In genomic region chr17:28287980-28288379, GRCm38 (mm10) we compare ENCODE assay signal across 11 mouse cellular contexts. TPM values are rescaled to one million over a fixed set of nuclear protein-coding genes. Genes with fewer than 3 reads are reported as not detected.
DNase-seq lines count a peak whose midpoint lies in the region; ATAC-seq and TF ChIP-seq lines count a peak whose summit lies in the region.
"Had no signal": no experiment of that assay in that cellular context is flagged by ENCODE, and none has a peak within 500 bp of the region (broad histone marks: within the 10 kb centered on the region; RNA-seq: fewer than 3 reads in every experiment).

No protein-coding gene starts in this region.

- no peaks in the 10 kb centered on the region for H3K36me3 ChIP-seq in embryonic facial prominence, embryonic 11.5 days (replicated peaks; ENCODE audit: control insufficient read depth, insufficient read depth, low read depth, low read length)
- peaks cover 13% of the 10 kb centered on the region for H3K36me3 ChIP-seq in embryonic facial prominence, embryonic 10.5 days (replicated peaks)
- H3K36me3 ChIP-seq in intestine, embryonic 14.5 days (ENCODE audit: control insufficient read depth, insufficient read depth, low read length) = no peaks in the 10 kb centered on the region
- no peaks in the 10 kb centered on the region for H3K36me3 ChIP-seq in stomach, embryonic 16.5 days (ENCODE audit: control insufficient read depth, insufficient read depth, low read length)
- H3K36me3 ChIP-seq: neural tube, embryonic 12.5 days had no signal

- no peak for ATAC-seq in embryonic facial prominence, embryonic 11.5 days (replicated peaks; ENCODE audit: insufficient number of reproducible peaks, low FRiP score, low TSS enrichment, low read depth)
- ATAC-seq in intestine, embryonic 14.5 days (replicated peaks; ENCODE audit: low FRiP score, low TSS enrichment, low read depth) = peak; percentile 1; the same call in 1 of the 2 replicates
- 0 out of 2 replicates have a peak, but pooled peaks have one; percentile 19 for ATAC-seq in stomach, embryonic 16.5 days (ENCODE audit: insufficient read depth, low FRiP score)

- no peak overlapping the region for H3K27ac ChIP-seq in embryonic facial prominence, embryonic 11.5 days (replicated peaks; ENCODE audit: low read depth, low read length)
- no peak overlapping the region for H3K27ac ChIP-seq in embryonic facial prominence, embryonic 10.5 days (replicated peaks)
- no peak overlapping the region for H3K27ac ChIP-seq in intestine, embryonic 14.5 days (ENCODE audit: low read depth)
- no peak overlapping the region for H3K27ac ChIP-seq in stomach, embryonic 16.5 days (ENCODE audit: low read length)
- H3K27ac ChIP-seq: neural tube, embryonic 12.5 days; stomach, embryonic 15.5 days had no signal

- peak; percentile 17 for DNase-seq in embryonic facial prominence, embryonic 11.5 days (ENCODE audit: low spot score)
- DNase-seq in embryonic facial prominence, embryonic 10.5 days (ENCODE audit: low spot score) = no peak
- no peak for DNase-seq in lung, adult 2 months
- no peak for DNase-seq in lung, adult 18-20 months
- DNase-seq in intestine, embryonic 14.5 days (ENCODE audit: low spot score) = no peak
- DNase-seq in left cerebral cortex, adult 9 months (ENCODE audit: low spot score in 2 of 2) = no peak
- DNase-seq in gastrocnemius, postnatal 36 days = no peak
- DNase-seq: cerebellum, adult 11-12 months had no signal

- H3K4me3 ChIP-seq in embryonic facial prominence, embryonic 11.5 days (ENCODE audit: low read depth, low read length) = no peak overlapping the region
- H3K4me3 ChIP-seq in embryonic facial prominence, embryonic 10.5 days = no peak overlapping the region
- no peak overlapping the region for H3K4me3 ChIP-seq in lung, adult 2 months (replicated peaks; ENCODE audit: extremely low read depth, low read depth, low read length)
- H3K4me3 ChIP-seq in intestine, embryonic 14.5 days (ENCODE audit: low read depth, low read length) = no peak overlapping the region
- no peak overlapping the region for H3K4me3 ChIP-seq in stomach, embryonic 16.5 days (replicated peaks; ENCODE audit: low read length)
- H3K4me3 ChIP-seq: neural tube, embryonic 12.5 days; stomach, embryonic 15.5 days had no signal

- no peak overlapping the region for H3K9ac ChIP-seq in embryonic facial prominence, embryonic 11.5 days (replicated peaks; ENCODE audit: low read length)
- H3K9ac ChIP-seq in intestine, embryonic 14.5 days (ENCODE audit: low read length) = no peak overlapping the region
- no peak overlapping the region for H3K9ac ChIP-seq in stomach, embryonic 16.5 days (ENCODE audit: low read length)
- H3K9ac ChIP-seq: neural tube, embryonic 12.5 days; stomach, embryonic 15.5 days had no signal

- H3K4me1 ChIP-seq in embryonic facial prominence, embryonic 11.5 days (ENCODE audit: control insufficient read depth, insufficient read depth, low read length) = no peaks in the 10 kb centered on the region
- peaks cover 44% of the 10 kb centered on the region for H3K4me1 ChIP-seq in embryonic facial prominence, embryonic 10.5 days
- no peaks in the 10 kb centered on the region for H3K4me1 ChIP-seq in lung, adult 2 months (ENCODE audit: control insufficient read depth, insufficient read depth, low read length)
- peaks cover 17% of the 10 kb centered on the region for H3K4me1 ChIP-seq in intestine, embryonic 14.5 days (replicated peaks; ENCODE audit: control insufficient read depth, insufficient read depth, low read length)
- H3K4me1 ChIP-seq in stomach, embryonic 16.5 days (ENCODE audit: control insufficient read depth, insufficient read depth, low read length) = peaks cover 9% of the 10 kb centered on the region; the same call in 1 of the 2 replicates

- 68% methylated on average over 5 of the region's 5 CpGs for WGBS in embryonic facial prominence, embryonic 11.5 days
- 65% methylated on average over 5 of the region's 5 CpGs for WGBS in embryonic facial prominence, embryonic 10.5 days
- WGBS in lung, adult 2 months = 45% methylated on average over 5 of the region's 5 CpGs
- 56% methylated on average over 5 of the region's 5 CpGs for WGBS in intestine, embryonic 14.5 days
- WGBS in stomach, embryonic 16.5 days = 57% methylated on average over 5 of the region's 5 CpGs

- H3K27me3 ChIP-seq in embryonic facial prominence, embryonic 11.5 days (ENCODE audit: control insufficient read depth, insufficient read depth, low read length) = no peaks in the 10 kb centered on the region
- no peaks in the 10 kb centered on the region for H3K27me3 ChIP-seq in embryonic facial prominence, embryonic 10.5 days (replicated peaks; ENCODE audit: low read depth, poor library complexity, severe bottlenecking)
- H3K27me3 ChIP-seq in intestine, embryonic 14.5 days (replicated peaks; ENCODE audit: control insufficient read depth, insufficient read depth, low read length) = no peaks in the 10 kb centered on the region
- H3K27me3 ChIP-seq in stomach, embryonic 16.5 days (ENCODE audit: control insufficient read depth, insufficient read depth, low read length) = no peaks in the 10 kb centered on the region
- H3K27me3 ChIP-seq: neural tube, embryonic 12.5 days; stomach, embryonic 15.5 days had no signal

- no peaks in the 10 kb centered on the region for H3K9me3 ChIP-seq in embryonic facial prominence, embryonic 11.5 days (replicated peaks; ENCODE audit: control insufficient read depth, low read length)
- no peaks in the 10 kb centered on the region for H3K9me3 ChIP-seq in embryonic facial prominence, embryonic 10.5 days
- H3K9me3 ChIP-seq in intestine, embryonic 14.5 days (ENCODE audit: control insufficient read depth, low read length) = no peaks in the 10 kb centered on the region
- no peaks in the 10 kb centered on the region for H3K9me3 ChIP-seq in stomach, embryonic 16.5 days (replicated peaks; ENCODE audit: control insufficient read depth, low read length)
- H3K9me3 ChIP-seq: neural tube, embryonic 12.5 days; stomach, embryonic 15.5 days had no signal

- no peak for TF ChIP-seq POLR2A in lung, adult 2 months (IDR thresholded peaks at IDR 0.05; ENCODE audit: borderline replicate concordance, extremely low read depth, low read depth, low read length)

- intact Hi-C loops in gastrocnemius, postnatal 36 days (cut with DNase I) = no loop called here

- H3K4me2 ChIP-seq in embryonic facial prominence, embryonic 11.5 days (ENCODE audit: low read depth, low read length) = no peak overlapping the region
- no peak overlapping the region for H3K4me2 ChIP-seq in intestine, embryonic 14.5 days (ENCODE audit: low read length)
- H3K4me2 ChIP-seq in stomach, embryonic 16.5 days (ENCODE audit: low read depth, low read length) = no peak overlapping the region
- H3K4me2 ChIP-seq: neural tube, embryonic 12.5 days; stomach, embryonic 15.5 days had no signal

- peak; percentile 24; the same call in 1 of the 2 replicates for TF ChIP-seq CTCF in lung, adult 2 months (IDR thresholded peaks at IDR 0.05; ENCODE audit: insufficient read depth, low read length)

RNA-seq across cellular contexts. Expression of gene Fance, which starts 25.3 kb away (rescaled TPM):
- polyA plus RNA-seq in embryonic facial prominence, embryonic 11.5 days (2014; fragmentation: Nextera tagmentation; extraction: Ambion mirVana) = 18.8 and 21.2 TPM in 2 replicates
- polyA plus RNA-seq in embryonic facial prominence, embryonic 10.5 days (2016; fragmentation: Nextera tagmentation; extraction: Ambion mirVana) = 28.4 and 30.9 TPM in 2 replicates
- polyA plus RNA-seq in lung, adult 2 months (2012; rRNA removed) = 18.2 and 21.7 TPM in 2 replicates
- polyA plus RNA-seq in intestine, embryonic 14.5 days (2014; fragmentation: Nextera tagmentation; extraction: Ambion mirVana) = 27.3 and 33.7 TPM in 2 replicates
- polyA plus RNA-seq in stomach, embryonic 16.5 days (2015; fragmentation: Nextera tagmentation; extraction: Ambion mirVana) = 19.0 and 20.4 TPM in 2 replicates
- 10 to 100 TPM in 1 of 2 experiments, 1 to 10 TPM in 1; 7.0 to 10.3 TPM for total RNA-seq in gastrocnemius, postnatal 36 days (2021)

RNA-seq across cellular contexts. Expression of gene Rpl10a, which starts 40.3 kb away (rescaled TPM):
- 562 and 613 TPM in 2 replicates for polyA plus RNA-seq in embryonic facial prominence, embryonic 11.5 days (2014; fragmentation: Nextera tagmentation; extraction: Ambion mirVana)
- 539 and 546 TPM in 2 replicates for polyA plus RNA-seq in embryonic facial prominence, embryonic 10.5 days (2016; fragmentation: Nextera tagmentation; extraction: Ambion mirVana)
- 1,664 and 1,938 TPM in 2 replicates for polyA plus RNA-seq in lung, adult 2 months (2012; rRNA removed)
- 909 and 955 TPM in 2 replicates for polyA plus RNA-seq in intestine, embryonic 14.5 days (2014; fragmentation: Nextera tagmentation; extraction: Ambion mirVana)
- 538 and 564 TPM in 2 replicates for polyA plus RNA-seq in stomach, embryonic 16.5 days (2015; fragmentation: Nextera tagmentation; extraction: Ambion mirVana)
- 100 to 1,000 TPM; 327 to 414 TPM for total RNA-seq in gastrocnemius, postnatal 36 days (2021)

RNA-seq across cellular contexts. Expression of gene Ppard, which starts 55.5 kb away (rescaled TPM):
- polyA plus RNA-seq in embryonic facial prominence, embryonic 11.5 days (2014; fragmentation: Nextera tagmentation; extraction: Ambion mirVana) = 1.9 and 2.0 TPM in 2 replicates
- polyA plus RNA-seq in embryonic facial prominence, embryonic 10.5 days (2016; fragmentation: Nextera tagmentation; extraction: Ambion mirVana) = 1.4 and 1.9 TPM in 2 replicates
- polyA plus RNA-seq in lung, adult 2 months (2012; rRNA removed) = 33.3 and 41.7 TPM in 2 replicates
- 2.1 and 2.5 TPM in 2 replicates for polyA plus RNA-seq in intestine, embryonic 14.5 days (2014; fragmentation: Nextera tagmentation; extraction: Ambion mirVana)
- 2.8 and 3.0 TPM in 2 replicates for polyA plus RNA-seq in stomach, embryonic 16.5 days (2015; fragmentation: Nextera tagmentation; extraction: Ambion mirVana)
- total RNA-seq in gastrocnemius, postnatal 36 days (2021) = 10 to 100 TPM; 24.4 to 31.1 TPM
